Mouse (Mus musculus) hindbrain, embryonic 14.5 days (tissue): Measurements from ENCODE around the gene Gm17334. TPM values are rescaled to one million over a fixed set of nuclear protein-coding genes. Genes with fewer than 3 reads are reported as not detected.

Source experiments
- ATAC-seq: fragments of 200-750 bp; cut with Nextera tagmentation; 2 replicates; pipeline ENCODE4 v1.8.0; 2017; ENCODE audit warnings: moderate number of reproducible peaks, mild to moderate bottlenecking, moderate TSS enrichment, moderate library complexity; ENCODE audit not compliant: low FRiP score
- DNase-seq: peaks from one replicate; pipeline ENCODE4 v3.0.0-alpha.2; 2015; ENCODE audit warnings: low spot score
- H3K27ac ChIP-seq: fragments of 300-500 bp; sonication (generic); 2 replicates; pipeline ENCODE4 v1.5.1; 2014; ENCODE audit warnings: mild to moderate bottlenecking, moderate library complexity
- H3K27me3 ChIP-seq: fragments of 300-500 bp; sonication (generic); 2 replicates; pipeline ENCODE4 v1.6.1; 2014; ENCODE audit warnings: mild to moderate bottlenecking, low read length, mixed read lengths; ENCODE audit not compliant: control insufficient read depth, insufficient read depth
- H3K36me3 ChIP-seq: fragments of 300-500 bp; sonication (generic); replicated peaks from 2 replicates; pipeline ENCODE4 v1.6.1; 2014; ENCODE audit not compliant: control insufficient read depth, insufficient read depth
- H3K4me1 ChIP-seq: fragments of 300-500 bp; sonication (generic); replicated peaks from 2 replicates; pipeline ENCODE4 v1.6.1; 2014; ENCODE audit warnings: antibody characterized with exemption, low read length, mixed read lengths; ENCODE audit not compliant: control insufficient read depth, insufficient read depth
- H3K4me2 ChIP-seq: fragments of 300-500 bp; sonication (generic); replicated peaks from 2 replicates; pipeline ENCODE4 v1.6.1; 2014; ENCODE audit warnings: mild to moderate bottlenecking, moderate library complexity
- H3K4me3 ChIP-seq: fragments of 300-500 bp; sonication (generic); replicated peaks from 2 replicates; pipeline ENCODE4 v1.5.1; 2014; ENCODE audit warnings: mild to moderate bottlenecking, low read length
- H3K9ac ChIP-seq: fragments of 300-500 bp; sonication (generic); 2 replicates; pipeline ENCODE4 v1.6.1; 2014
- H3K9me3 ChIP-seq: fragments of 300-500 bp; sonication (generic); 2 replicates; pipeline ENCODE4 v1.6.1; 2016; ENCODE audit warnings: low read length; ENCODE audit not compliant: control insufficient read depth
- WGBS: fragments of 180-500 bp; shearing (Covaris S2); extraction: QIAGEN DNeasy Blood & Tissue Kit; methylation state at CpG from one replicate; pipeline ENCODE4 v1.1.7; 2014; 5-methylcytosine and 5-hydroxymethylcytosine counted together
- polyA plus RNA-seq: library from polyadenylated mRNA; unstranded; fragments of >200 nt; fragmentation: Nextera tagmentation; extraction: Ambion mirVana; gene quantifications from 2 replicates; pipeline ENCODE4 v1.2.1, GENCODE M21; 2014

The Gm17334 gene
- polyA plus RNA-seq, 1 experiment from 2014 or later: not detected

GRCm38 (mm10) chr11:53811312-53811711 is 38.3 kb upstream of the Gm17334 start:
- no peaks in the 10 kb centered on the region for H3K9me3 ChIP-seq
- H3K4me2 ChIP-seq: no peak overlapping the region
- H3K9ac ChIP-seq: no peak overlapping the region
- ATAC-seq: no peak
- no peak for DNase-seq
- H3K4me3 ChIP-seq: no peak overlapping the region
- H3K4me1 ChIP-seq: no peaks in the 10 kb centered on the region
- H3K27me3 ChIP-seq: no peaks in the 10 kb centered on the region
- no peak overlapping the region for H3K27ac ChIP-seq
- no peaks in the 10 kb centered on the region for H3K36me3 ChIP-seq
- 84% methylated on average over 3 of the region's 3 CpGs for WGBS

GRCm38 (mm10) chr11:53810749-53811148 is 37.8 kb upstream of the Gm17334 start:
- WGBS: 74% methylated on average over 2 of the region's 2 CpGs
- DNase-seq (no peak), ATAC-seq (no peak)
- H3K36me3 ChIP-seq: no peaks in the 10 kb centered on the region
- no peak overlapping the region for H3K9ac ChIP-seq
- H3K9me3 ChIP-seq: no peaks in the 10 kb centered on the region
- H3K4me3 ChIP-seq: no peak overlapping the region
- H3K27me3 ChIP-seq: no peaks in the 10 kb centered on the region
- H3K27ac ChIP-seq: no peak overlapping the region
- no peak overlapping the region for H3K4me2 ChIP-seq
- H3K4me1 ChIP-seq: no peaks in the 10 kb centered on the region

GRCm38 (mm10) chr11:53810156-53810555 is 37.2 kb upstream of the Gm17334 start:
- DNase-seq: no peak
- H3K27ac ChIP-seq: no peak overlapping the region
- no peak for ATAC-seq
- 56% methylated on average over 5 of the region's 5 CpGs for WGBS
- no peak overlapping the region for H3K9ac ChIP-seq
- no peak overlapping the region for H3K4me3 ChIP-seq
- no peaks in the 10 kb centered on the region for H3K27me3 ChIP-seq
- H3K36me3 ChIP-seq: no peaks in the 10 kb centered on the region
- H3K9me3 ChIP-seq: no peaks in the 10 kb centered on the region
- H3K4me2 ChIP-seq: no peak overlapping the region
- H3K4me1 ChIP-seq: no peaks in the 10 kb centered on the region

DNA sequence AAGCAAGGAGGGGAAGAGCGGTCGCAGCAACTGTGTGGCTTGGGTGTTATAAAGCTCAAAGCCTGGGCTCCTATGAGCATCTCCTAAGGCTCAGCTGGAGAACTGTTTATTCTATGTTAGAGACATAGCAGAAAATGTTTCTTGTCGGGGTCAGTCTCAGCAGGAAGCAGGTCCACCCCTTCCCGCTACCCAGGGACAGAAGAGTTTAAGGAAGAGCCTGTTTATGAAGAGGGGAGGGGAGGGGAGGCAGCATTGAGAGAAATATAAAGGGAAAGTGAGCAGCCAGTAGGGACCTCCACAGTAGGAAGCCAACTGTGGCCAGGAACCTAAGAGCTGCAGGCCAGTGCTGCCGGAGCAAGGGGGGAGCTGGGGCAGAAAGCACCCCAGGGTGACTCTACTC is 36.4 kb upstream of the Gm17334 start:
- H3K36me3 ChIP-seq: no peaks in the 10 kb centered on the region
- H3K4me3 ChIP-seq: no peak overlapping the region
- no peak overlapping the region for H3K27ac ChIP-seq
- no peaks in the 10 kb centered on the region for H3K9me3 ChIP-seq
- no peak overlapping the region for H3K9ac ChIP-seq
- H3K27me3 ChIP-seq: no peaks in the 10 kb centered on the region
- H3K4me2 ChIP-seq: no peak overlapping the region
- H3K4me1 ChIP-seq: no peaks in the 10 kb centered on the region
- DNase-seq: no peak
- no peak for ATAC-seq
- 37% methylated on average over 5 of the region's 5 CpGs for WGBS

- H3K9ac ChIP-seq: no peak overlapping the region
- no peak overlapping the region for H3K4me2 ChIP-seq
- H3K27me3 ChIP-seq: no peaks in the 10 kb centered on the region
- no peaks in the 10 kb centered on the region for H3K9me3 ChIP-seq
- ATAC-seq (no peak), DNase-seq (no peak)
- WGBS: 63% methylated on average over 9 of the region's 9 CpGs
- no peaks in the 10 kb centered on the region for H3K36me3 ChIP-seq
- no peak overlapping the region for H3K4me3 ChIP-seq
- no peak overlapping the region for H3K27ac ChIP-seq
- H3K4me1 ChIP-seq: no peaks in the 10 kb centered on the region
These were observed 32.8 kb upstream of the Gm17334 start for GRCm38 (mm10) chr11:53805786-53806185.

- Histone ChIP-seq H3K4me2 (no peak overlapping the region), H3K27ac (no peak overlapping the region), H3K4me1 (no peaks in the 10 kb centered on the region), H3K9ac (no peak overlapping the region), H3K36me3 (no peaks in the 10 kb centered on the region), H3K9me3 (no peaks in the 10 kb centered on the region), H3K27me3 (no peaks in the 10 kb centered on the region), H3K4me3 (no peak overlapping the region)
- DNase-seq: no peak
- no peak for ATAC-seq
- 87% methylated on average over 14 of the region's 14 CpGs for WGBS
These were observed 31.8 kb upstream of the Gm17334 start for GRCm38 (mm10) chr11:53804569-53805344.

- H3K27me3 ChIP-seq: no peaks in the 10 kb centered on the region
- 86% methylated on average over 6 of the region's 6 CpGs for WGBS
- H3K9me3 ChIP-seq: no peaks in the 10 kb centered on the region
These were observed 30.5 kb upstream of the Gm17334 start for GRCm38 (mm10) chr11:53803494-53803893.

DNA sequence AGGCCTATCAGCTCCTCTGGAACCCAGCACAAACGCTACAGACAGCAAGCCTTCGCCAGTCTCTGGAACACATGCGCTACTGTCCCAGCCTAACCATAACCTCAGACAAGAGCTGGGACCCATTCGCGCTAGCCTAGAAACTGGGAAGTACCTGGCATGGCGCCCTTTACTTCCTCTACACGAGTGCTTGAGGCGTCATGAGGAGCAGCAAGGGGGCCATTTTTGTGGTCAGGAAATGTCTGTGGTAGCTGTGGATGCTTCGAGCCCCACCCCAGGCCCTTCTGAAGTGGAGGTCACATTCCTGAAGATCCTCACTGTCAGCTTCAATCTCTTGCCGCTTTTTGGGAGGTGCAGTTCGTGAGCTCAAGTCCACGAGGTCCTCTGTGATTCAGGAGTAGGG is 30.1 kb upstream of the Gm17334 start:
- no peak overlapping the region for H3K4me3 ChIP-seq
- no peak overlapping the region for H3K4me2 ChIP-seq
- no peak overlapping the region for H3K9ac ChIP-seq
- 90% methylated on average over 12 of the region's 12 CpGs for WGBS
- no peaks in the 10 kb centered on the region for H3K36me3 ChIP-seq
- no peaks in the 10 kb centered on the region for H3K9me3 ChIP-seq
- ATAC-seq (no peak), DNase-seq (no peak)
- no peak overlapping the region for H3K27ac ChIP-seq
- H3K27me3 ChIP-seq: no peaks in the 10 kb centered on the region
- H3K4me1 ChIP-seq: no peaks in the 10 kb centered on the region

More at GRCm38 (mm10) chr11:53803494-53803893, 30.5 kb upstream of the Gm17334 start:
- Histone ChIP-seq H3K27ac (no peak overlapping the region), H3K4me1 (no peaks in the 10 kb centered on the region), H3K4me3 (no peak overlapping the region), H3K4me2 (no peak overlapping the region), H3K9ac (no peak overlapping the region), H3K36me3 (no peaks in the 10 kb centered on the region)
- ATAC-seq: no peak
- DNase-seq: no peak

- Histone ChIP-seq H3K27me3 (no peaks in the 10 kb centered on the region), H3K27ac (no peak overlapping the region), H3K4me2 (no peak overlapping the region), H3K36me3 (no peaks in the 10 kb centered on the region), H3K4me1 (no peaks in the 10 kb centered on the region; the same call in 1 of the 2 replicates), H3K4me3 (no peak overlapping the region), H3K9me3 (no peaks in the 10 kb centered on the region), H3K9ac (no peak overlapping the region)
- ATAC-seq (no peak), DNase-seq (no peak)
- 88% methylated on average over 5 of the region's 5 CpGs for WGBS
These were observed 28.0 kb upstream of the Gm17334 start for GRCm38 (mm10) chr11:53800975-53801374.

- ATAC-seq: no peak
- Histone ChIP-seq H3K9ac (no peak overlapping the region), H3K36me3 (no peaks in the 10 kb centered on the region), H3K4me2 (no peak overlapping the region), H3K9me3 (no peaks in the 10 kb centered on the region), H3K27ac (no peak overlapping the region), H3K27me3 (no peaks in the 10 kb centered on the region), H3K4me1 (no peaks in the 10 kb centered on the region; the same call in 1 of the 2 replicates), H3K4me3 (no peak overlapping the region)
- WGBS: 53% methylated on average over 4 of the region's 4 CpGs
- no peak for DNase-seq
These were observed 27.0 kb upstream of the Gm17334 start for GRCm38 (mm10) chr11:53800036-53800435.
